Mouse (Mus musculus) kidney, adult 11 months (tissue): ENCODE results near the gene Gmip.
A peak's percentile ranks its signal among the peaks of the same experiment; 100 is the strongest.

Experiments used
- DNase-seq: peaks from one replicate; pipeline ENCODE4 v3.0.0; 2022

Gene Gmip

GRCm38 (mm10) chr8:69864180-69864579 is 55.7 kb downstream of the Gmip start:
- no peak for DNase-seq

DNA sequence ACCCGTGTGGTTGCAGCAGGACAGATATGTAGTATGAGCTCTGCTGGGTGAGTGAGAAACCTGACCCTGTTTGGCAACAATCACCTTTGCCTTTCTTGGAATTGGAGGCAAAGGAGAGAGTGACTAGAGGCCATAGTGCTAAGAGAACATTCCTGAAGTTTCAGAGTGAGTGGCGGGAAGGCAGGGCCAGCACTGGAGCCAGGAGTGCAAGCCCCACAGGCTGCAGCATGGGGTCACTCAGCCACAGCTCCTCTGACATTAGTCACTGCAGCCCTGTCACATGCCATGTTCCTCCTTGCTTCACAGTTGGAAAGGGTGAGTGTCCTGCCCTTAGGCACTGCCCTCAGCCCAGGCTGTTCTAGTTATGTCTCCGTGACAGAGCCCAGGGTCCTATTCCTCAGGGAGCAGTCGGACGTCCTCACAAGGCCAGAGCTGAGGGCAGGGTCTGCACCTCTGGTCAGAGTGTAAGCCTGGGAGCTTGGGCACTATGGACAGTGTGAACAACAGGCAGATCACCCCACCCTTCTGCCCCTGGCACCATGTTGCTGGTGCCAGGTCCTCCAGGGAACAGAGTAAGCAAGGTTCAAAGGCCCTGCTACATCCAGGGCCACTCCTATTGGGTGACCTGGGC is 59.3 kb downstream of the Gmip start:
- DNase-seq = peak; percentile 41

DNA sequence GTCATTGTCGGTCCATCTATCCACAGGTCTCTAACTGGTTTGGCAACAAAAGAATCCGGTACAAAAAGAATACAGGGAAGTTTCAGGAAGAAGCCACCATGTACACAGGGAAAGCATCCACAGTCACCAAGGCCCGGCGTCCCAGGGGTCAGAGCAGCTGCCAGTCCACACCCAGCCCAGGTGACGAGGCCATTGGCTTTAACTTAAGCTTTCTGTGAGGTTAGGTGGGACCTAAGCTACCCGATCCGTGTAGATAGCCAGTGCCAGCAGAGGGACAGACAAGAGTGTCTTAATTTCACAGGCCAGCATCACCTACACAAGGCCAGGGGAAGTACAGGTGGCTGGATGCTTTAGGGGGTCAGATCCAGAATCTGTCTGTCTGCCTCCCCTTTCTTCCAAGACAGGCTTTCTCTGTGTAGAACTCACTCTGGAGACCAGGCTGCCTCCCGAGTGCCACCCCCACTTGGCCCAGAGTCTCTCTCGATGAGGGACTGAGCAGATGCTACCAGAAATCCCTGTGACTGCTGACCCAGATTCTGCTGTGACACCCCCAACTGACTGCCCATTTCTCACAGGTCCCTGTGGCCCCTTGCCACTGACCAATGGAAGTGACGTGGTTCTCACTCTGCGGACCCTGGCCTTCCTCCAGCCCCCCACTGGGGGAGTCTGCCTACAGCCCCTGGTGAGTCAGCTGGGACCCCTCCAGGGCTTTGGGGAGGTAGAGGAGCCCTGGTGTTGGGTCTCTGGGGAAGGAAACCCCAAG is 61.7 kb downstream of the Gmip start:
- no peak for DNase-seq

- no peak for DNase-seq
These were observed 62.4 kb downstream of the Gmip start for GRCm38 (mm10) chr8:69870907-69871306.
